Mouse (Mus musculus) G1E-ER4 (cell line): ENCODE measurements around the gene Rhoj. TPM values are rescaled to one million over a fixed set of nuclear protein-coding genes. Genes with fewer than 3 reads are reported as not detected.

ENCODE experiments used
- GATA1 ChIP-seq: IDR thresholded peaks from one replicate; pipeline ENCODE4 v1.8.0; 2012; ENCODE audit warnings: low read length, inconsistent platforms
- polyA plus RNA-seq: library from polyadenylated mRNA; stranded (reverse); fragments of >175 nt; gene quantifications from 2 replicates; pipeline ENCODE4 v1.2.3, GENCODE M21; 2012

Gene Rhoj
- not detected in 2 replicates for polyA plus RNA-seq

- TF ChIP-seq GATA1, result no peak
These were observed at the start of gene Rhoj for GRCm38 (mm10) chr12:75307961-75308951. Gene Rhoj (plus strand): TSS chr12:75308322.

DNA sequence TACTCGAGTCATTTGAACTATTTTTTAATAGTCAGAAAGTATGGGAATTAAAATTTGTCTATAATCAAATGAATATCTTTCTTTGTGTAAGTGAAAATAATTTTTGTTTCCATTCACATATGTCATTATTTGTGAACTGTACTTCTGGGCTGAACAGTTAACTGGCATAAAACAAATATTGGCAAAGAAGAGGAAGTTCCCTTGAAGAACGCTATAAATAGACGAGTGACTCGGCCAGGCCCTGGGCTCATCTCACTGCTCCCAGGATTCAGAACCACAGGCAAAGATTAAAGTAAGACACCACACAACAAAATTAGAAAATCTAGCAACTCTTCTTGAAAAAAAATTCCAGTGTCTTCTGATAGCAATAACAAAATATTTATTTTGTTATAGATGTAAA lies 36.4 kb upstream of the Rhoj start:
- no peak for TF ChIP-seq GATA1

DNA sequence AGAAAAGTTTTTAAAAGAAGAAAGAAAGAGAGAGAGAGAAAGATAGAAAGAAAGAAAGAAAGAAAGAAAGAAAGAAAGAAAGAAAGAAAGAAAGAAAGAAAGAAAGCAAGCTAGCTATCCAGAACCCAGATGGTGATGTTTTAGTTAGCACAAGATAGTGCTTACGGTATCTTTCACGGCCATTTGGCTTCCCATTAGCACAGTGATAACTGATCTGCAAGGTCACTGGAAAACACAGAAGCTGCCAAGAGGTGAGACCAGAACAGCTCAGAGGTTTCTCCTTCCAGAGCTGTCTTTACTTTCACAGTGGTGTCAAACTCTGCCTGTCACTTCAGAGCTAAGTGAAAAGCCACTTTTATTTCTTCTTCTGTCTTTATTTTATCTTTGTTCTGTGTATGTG lies 32.4 kb upstream of the Rhoj start:
- TF ChIP-seq GATA1, result no peak

- TF ChIP-seq GATA1, result no peak
These were observed 30.7 kb upstream of the Rhoj start for GRCm38 (mm10) chr12:75277425-75277824.

GRCm38 (mm10) chr12:75280502-75280901 lies 27.6 kb upstream of the Rhoj start:
- no peak for TF ChIP-seq GATA1

DNA sequence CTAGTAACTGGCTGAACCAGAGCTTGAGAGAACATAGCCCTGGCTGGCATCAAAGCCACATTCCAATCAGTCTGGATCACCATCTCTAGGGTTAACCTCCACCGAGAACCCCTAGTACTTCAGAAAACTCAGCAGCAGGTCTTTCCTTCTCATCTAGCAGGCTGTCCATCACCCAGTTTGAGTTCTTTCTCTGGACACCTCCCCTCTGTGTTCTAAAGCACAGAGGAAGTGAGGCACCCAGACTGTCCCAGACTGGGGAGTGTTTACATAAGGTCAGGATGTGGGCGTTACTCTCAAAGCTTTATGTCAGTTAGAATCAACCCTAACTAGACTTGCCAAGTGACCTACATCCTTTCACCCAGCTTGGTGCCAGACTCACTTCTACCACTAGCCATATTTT lies 24.9 kb upstream of the Rhoj start:
- TF ChIP-seq GATA1, result no peak

DNA sequence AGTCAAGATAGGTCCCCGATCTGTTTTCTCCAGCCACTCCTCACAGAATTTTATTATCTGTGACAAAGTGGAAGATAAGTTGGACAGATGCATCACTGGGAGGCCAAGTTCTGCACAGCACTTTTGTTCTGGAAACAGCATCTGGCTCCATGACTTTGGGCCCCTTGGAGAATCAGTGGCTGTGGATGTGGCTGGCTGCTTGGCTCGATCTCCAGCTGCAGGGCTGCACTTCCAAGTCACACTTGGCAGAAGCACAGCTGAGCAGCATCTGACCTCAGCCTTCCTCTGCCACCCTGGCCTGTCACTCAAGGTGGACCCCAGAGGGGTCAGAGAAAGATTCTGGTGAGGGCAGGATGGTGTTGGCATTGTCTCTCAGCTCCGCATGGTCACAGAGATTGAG lies 22.0 kb upstream of the Rhoj start:
- TF ChIP-seq GATA1, result no peak

DNA sequence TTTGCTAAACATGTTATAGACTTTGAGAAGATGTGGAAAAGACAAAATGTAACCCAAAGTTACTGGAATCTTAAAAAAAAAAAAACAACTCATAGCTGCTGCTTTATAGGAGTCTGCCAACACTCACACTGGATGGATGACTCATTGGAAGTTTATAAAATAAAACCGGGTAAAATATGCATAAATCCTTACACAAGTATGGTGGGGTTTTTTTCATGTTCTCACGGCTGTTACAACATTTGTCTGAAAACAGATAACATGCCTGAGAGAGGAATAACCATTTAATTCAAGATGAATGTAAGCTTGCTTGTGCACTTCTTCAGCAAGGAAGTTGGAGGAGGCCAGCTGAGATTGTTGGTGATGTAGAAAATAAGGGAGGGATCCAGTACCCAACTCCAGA lies 17.6 kb upstream of the Rhoj start:
- TF ChIP-seq GATA1, result no peak

DNA sequence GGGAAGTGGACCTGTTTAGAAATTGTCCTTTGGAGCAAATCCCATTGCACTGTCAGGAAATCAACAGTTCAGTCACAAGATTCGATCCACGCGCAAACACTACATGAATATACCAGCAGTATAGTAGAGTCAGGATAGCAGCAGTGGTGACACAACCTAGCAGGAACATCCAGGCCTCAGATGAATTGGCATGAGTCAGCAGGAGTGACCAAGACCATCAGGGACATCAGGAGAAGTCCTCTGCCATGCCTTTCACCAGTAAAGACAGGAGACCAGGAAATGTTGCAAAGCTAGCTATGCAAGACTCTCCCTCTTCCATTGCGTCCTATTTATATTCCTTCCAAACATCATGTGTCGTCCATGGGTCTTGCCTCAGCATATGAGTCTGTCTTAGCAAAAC lies 16.6 kb upstream of the Rhoj start:
- no peak for TF ChIP-seq GATA1

DNA sequence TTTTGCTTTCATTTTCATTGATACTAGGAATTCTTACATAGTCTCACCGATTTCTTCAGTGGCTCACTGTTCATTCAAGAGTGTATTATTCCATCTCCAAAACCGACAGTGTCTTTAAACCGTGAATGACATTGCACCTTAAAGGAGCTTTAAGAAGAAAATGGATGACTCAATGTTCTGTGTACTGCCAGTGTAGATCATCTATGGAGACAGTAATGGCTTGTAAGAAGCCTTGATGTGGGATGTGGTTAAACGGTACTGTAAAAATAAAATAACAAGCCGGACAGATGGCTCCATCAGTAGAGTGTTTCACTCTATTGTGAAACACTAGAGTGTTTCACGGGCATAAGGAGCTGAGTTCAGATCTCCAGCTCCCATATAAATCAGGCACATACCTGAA lies 15.2 kb upstream of the Rhoj start:
- TF ChIP-seq GATA1, result no peak

- no peak for TF ChIP-seq GATA1
These were observed 8.3 kb upstream of the Rhoj start for GRCm38 (mm10) chr12:75299865-75300264.

DNA sequence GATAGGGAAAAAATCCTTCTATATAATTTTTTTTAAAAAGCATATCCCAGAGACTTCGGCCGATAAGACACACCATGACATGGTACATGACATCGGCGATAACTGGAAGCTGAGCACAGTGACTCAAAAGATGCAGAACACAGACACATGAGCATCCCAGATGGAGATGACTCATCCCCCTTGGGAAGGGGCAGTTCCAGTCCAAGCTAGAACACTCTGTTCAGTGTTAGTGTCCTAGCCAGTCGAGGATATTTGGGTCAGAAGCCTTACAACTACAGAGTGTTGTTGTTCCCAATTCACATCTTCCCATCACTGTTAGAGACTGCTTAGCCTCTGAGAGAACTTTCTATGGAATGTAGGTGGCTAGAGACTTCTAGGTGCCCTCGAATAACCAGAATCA lies 4.0 kb upstream of the Rhoj start:
- no peak for TF ChIP-seq GATA1

- no peak for TF ChIP-seq GATA1
These were observed 1.6 kb downstream of the Rhoj start for GRCm38 (mm10) chr12:75309756-75310155.

- no peak for TF ChIP-seq GATA1
These were observed 2.6 kb downstream of the Rhoj start for GRCm38 (mm10) chr12:75310766-75311165.

- TF ChIP-seq GATA1, result no peak
These were observed 3.8 kb downstream of the Rhoj start for GRCm38 (mm10) chr12:75311879-75312278.

GRCm38 (mm10) chr12:75313992-75314391 lies 5.9 kb downstream of the Rhoj start:
- TF ChIP-seq GATA1, result no peak

GRCm38 (mm10) chr12:75315851-75316250 lies 7.7 kb downstream of the Rhoj start:
- no peak for TF ChIP-seq GATA1
